Mouse (Mus musculus) erythroblast, adult 5-6 weeks (primary cell): ENCODE data around the gene Mfn1. TPM values are rescaled to one million over a fixed set of nuclear protein-coding genes. Genes with fewer than 3 reads are reported as not detected.

Source experiments
- ATAC-seq: replicated peaks from 2 replicates; pipeline ENCODE4 v1.8.0; 2016; ENCODE audit warnings: moderate number of reproducible peaks, mild to moderate bottlenecking, moderate TSS enrichment, inconsistent platforms; ENCODE audit not compliant: poor library complexity, low FRiP score, severe bottlenecking
- total RNA-seq, 2 experiments: library from RNA; stranded (forward) in 1 of 2; stranded (reverse) in 1 of 2; fragments of 150-400 nt in 1 of 2; fragments of 200-764, 138-1000 nt in 1 of 2; gene quantifications; 2 replicates each; pipeline versions ENCODE4 v1.2.3 to v1.2.4; 2015 to 2017; ENCODE audit warnings: low replicate concordance in 2 of 2

Gene Mfn1
- total RNA-seq, 2 experiments from 2014 or later: 6.7 to 40.3 TPM

DNA sequence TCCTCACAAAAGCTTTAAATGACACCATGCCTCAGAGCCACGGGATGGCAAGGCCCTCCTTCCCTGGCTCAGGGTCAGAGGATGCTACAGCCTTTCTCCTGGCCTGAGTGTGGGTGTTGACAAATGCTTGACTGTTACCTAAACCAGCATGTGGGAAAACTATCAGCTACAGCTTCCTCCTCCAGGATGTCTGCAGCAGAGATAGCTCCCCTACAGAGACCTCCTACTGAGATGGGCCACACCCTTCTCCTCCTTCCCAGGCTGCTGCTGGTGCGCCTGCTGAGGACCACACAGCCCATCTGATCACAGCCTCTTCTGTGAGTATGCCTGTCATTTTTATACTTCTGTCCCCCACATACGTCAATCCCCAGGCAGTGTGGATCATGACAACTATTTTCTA, 70.1 kb downstream of the Mfn1 start:
- no peak for ATAC-seq

GRCm38 (mm10) chr3:32601055-32601454, 71.8 kb downstream of the Mfn1 start:
- no peak for ATAC-seq

DNA sequence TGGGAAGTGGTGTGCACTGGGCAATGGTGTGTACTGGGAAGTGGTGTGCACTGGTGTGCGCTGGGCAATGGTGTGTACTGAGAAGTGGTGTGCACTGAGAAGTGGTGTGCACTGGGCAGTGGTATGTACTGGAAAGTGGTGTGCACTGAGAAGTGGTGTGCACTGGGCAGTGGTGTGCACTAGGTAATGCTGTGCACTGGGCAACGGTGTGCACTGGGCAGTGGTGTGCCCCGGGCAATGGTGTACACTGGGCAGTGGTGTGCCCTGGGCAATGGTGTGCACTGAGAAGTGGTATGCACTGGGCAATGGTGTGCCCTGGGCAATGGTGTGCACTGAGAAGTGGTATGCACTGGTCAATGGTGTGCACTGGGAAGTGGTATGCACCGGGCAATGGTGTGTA, 80.0 kb downstream of the Mfn1 start:
- no peak for ATAC-seq

DNA sequence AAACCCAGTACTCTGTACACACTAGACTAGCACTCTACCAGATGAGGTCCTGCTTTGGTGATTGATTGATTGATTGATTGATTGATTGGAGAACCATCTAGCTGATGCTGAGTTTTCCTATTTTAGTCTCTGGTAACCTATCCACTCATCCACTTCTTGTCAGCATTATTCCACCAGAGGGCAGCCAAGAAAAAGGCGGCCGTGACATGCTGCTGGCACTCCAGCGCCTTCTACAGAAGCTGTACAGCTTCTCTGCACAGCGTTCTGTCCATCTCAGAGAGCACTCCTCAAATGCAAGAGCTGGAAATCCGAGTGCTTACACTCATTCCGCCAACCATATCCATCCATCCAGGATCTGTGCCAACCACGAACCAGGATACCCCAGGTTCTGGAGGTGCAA, 81.3 kb downstream of the Mfn1 start:
- ATAC-seq: no peak

- ATAC-seq: no peak
These were observed 82.4 kb downstream of the Mfn1 start for GRCm38 (mm10) chr3:32611606-32612170.

- no peak for ATAC-seq
These were observed 85.5 kb downstream of the Mfn1 start for GRCm38 (mm10) chr3:32614786-32615185.

- ATAC-seq: no peak
These were observed 86.1 kb downstream of the Mfn1 start for GRCm38 (mm10) chr3:32615376-32615775.

GRCm38 (mm10) chr3:32616006-32616330, 86.7 kb downstream of the Mfn1 start:
- no peak for ATAC-seq

DNA sequence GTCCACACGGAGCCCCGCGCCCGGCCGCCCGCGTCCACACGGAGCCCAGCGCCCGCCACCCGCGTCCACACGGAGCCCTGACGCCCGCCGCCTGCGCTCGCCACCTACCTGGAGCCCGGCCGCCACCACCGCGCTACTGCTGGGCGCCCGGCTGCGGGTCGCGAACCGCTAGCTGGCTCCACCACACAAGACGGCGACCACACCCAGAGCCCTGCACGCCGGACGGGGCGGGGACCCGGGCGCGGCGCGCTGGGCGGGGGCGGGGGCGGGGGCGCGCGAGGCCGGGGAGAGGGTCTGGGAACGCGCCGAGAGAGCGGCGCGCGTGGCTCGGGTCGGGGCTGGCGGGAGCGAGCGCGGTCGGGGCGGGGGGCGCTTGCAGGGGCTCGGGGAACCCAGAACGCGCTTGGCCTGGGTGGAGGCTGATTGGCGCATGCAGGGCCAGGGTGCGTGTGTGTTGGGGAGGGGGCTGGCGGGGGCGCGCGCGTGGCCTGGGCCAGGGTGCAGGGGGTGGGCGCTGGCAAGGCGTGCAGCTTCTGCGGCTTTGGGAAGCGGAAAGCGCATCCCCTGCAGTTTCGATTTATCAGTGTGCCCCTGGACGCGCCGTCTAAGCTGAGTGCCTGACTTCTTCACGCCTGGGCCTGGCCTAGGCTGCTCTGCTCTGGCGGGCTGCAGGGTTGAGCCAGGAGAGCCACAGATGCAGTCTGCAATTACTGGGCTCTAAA, 87.2 kb downstream of the Mfn1 start, which contains the start of gene Gnb4:
Gene Gnb4, minus strand, starts transcription at position 255 of the 722 bp plus-strand sequence.
- ATAC-seq: peak; percentile 58

DNA sequence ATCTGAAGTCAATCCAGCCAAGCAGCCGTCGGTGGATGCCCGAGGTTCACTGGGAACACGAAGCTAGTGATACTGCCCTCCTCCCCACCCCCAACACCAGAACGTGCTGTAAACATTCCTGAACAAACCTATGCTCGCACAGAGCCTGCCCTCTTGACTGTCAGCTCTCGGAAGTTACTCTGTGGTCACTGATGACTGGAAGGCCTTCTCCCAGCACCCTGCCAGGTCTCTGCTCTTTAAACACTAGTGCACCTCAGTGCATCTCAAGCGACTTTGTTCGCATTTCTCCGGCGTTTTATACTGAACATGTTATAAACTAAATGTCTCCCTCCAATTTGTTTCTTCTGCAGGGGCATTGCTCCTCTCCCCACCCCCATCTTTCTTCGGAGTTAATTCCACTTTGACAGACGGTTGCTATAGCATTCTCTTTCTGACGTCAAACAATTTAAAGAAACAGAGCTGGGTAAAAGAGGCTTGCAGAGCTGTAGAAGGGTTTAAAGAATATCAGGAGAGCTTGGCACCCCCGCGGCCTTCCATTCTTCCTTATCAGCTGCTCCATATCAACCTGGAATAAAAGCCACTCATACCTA, 87.9 kb downstream of the Mfn1 start:
- ATAC-seq: no peak

DNA sequence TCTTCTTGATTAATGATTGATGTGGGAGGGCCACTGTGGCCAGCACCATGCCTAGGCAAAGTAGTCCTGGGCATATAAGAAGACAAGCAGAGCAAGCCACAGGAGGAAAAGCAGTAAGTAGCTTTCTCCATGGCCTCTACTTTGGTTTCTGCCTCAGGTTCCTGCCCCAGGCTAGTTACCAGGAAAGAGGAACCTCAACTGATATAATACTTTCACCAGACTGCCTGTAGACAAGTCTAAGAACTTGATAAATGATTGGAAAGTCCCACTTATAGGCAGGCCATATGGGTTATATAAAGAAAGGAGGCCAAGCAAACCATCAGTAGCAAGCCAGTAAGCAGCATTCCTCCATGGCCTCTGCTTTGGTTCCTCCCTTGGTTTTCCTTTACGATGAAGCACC, 92.4 kb downstream of the Mfn1 start:
- no peak for ATAC-seq

DNA sequence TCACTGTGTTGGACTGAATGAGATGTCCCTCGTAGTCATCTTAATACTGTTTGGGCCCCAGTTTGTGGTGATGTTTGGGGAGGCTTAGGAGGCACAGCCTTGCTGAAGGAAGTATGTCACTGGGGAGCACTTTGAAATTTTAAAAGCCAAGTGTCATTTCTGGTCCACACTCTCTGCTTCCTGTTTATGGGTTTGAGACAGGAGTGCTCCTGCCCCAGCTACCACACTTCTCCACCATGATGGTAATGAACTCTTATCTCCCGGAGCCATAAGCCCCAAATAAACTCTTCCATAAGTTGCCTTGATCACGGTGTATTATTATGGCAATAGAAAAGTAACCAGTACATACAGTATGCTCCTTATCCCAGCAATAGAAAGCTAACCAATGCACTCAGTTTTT, 92.8 kb downstream of the Mfn1 start:
- ATAC-seq: no peak

DNA sequence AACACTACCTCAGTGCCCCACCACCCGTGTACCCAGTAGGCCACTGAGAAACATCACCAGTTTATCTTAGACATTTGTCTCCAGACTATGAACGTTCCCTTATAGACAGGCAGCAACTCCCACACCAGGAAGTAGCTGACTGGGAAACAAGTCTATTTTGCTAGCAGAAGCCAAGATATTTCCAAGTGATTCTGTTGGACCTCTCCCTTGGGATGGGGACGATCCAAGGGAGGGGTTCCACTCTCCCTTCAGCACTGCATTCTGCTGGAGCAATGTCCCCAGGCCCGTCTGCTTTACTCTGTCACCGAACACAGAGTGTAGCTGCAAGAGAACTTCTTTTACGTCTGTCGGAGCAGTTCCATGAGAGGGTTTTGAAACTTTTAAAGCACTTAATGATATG, 98.9 kb downstream of the Mfn1 start:
- ATAC-seq: no peak

Other genes with a start within 250 kb of the Mfn1 start
- 0.42 and 1.2 TPM in 2 replicates for gene Zmat3, start 163.5 kb upstream of the Mfn1 start, total RNA-seq (2015; ENCODE audit: low replicate concordance)
- 0.14 and 0.26 TPM in 2 replicates for gene Zmat3, start 163.5 kb upstream of the Mfn1 start, total RNA-seq (2017; ENCODE audit: low replicate concordance)
- 13.4 and 18.1 TPM in 2 replicates for gene Pik3ca, start 131.8 kb upstream of the Mfn1 start, total RNA-seq (2015; ENCODE audit: low replicate concordance)
- gene Pik3ca, start 131.8 kb upstream of the Mfn1 start, total RNA-seq (2017; ENCODE audit: low replicate concordance): 19.8 and 34.8 TPM in 2 replicates
- not detected in 2 replicates for gene Kcnmb3, start 37.2 kb upstream of the Mfn1 start, total RNA-seq (2015; ENCODE audit: low replicate concordance)
- not detected in 2 replicates for gene Kcnmb3, start 37.2 kb upstream of the Mfn1 start, total RNA-seq (2017; ENCODE audit: low replicate concordance)
- gene Zfp639, start 19.2 kb upstream of the Mfn1 start, total RNA-seq (2015; ENCODE audit: low replicate concordance): 14.4 and 20.3 TPM in 2 replicates
- 10.3 and 11.2 TPM in 2 replicates for gene Zfp639, start 19.2 kb upstream of the Mfn1 start, total RNA-seq (2017; ENCODE audit: low replicate concordance)
- 4.0 and 4.2 TPM in 2 replicates for gene Gnb4, start 87.1 kb downstream of the Mfn1 start, total RNA-seq (2015; ENCODE audit: low replicate concordance)
- 0.51 and 3.8 TPM in 2 replicates for gene Gnb4, start 87.1 kb downstream of the Mfn1 start, total RNA-seq (2017; ENCODE audit: low replicate concordance)
- gene Actl6a, start 176.8 kb downstream of the Mfn1 start, total RNA-seq (2015; ENCODE audit: low replicate concordance): 24.2 and 49.2 TPM in 2 replicates
- 21.7 and 22.0 TPM in 2 replicates for gene Actl6a, start 176.8 kb downstream of the Mfn1 start, total RNA-seq (2017; ENCODE audit: low replicate concordance)
- 40.0 and 41.8 TPM in 2 replicates for gene Ndufb5, start 207.5 kb downstream of the Mfn1 start, total RNA-seq (2015; ENCODE audit: low replicate concordance)
- 35.4 and 35.8 TPM in 2 replicates for gene Ndufb5, start 207.5 kb downstream of the Mfn1 start, total RNA-seq (2017; ENCODE audit: low replicate concordance)
- gene Mrpl47, start 208.1 kb downstream of the Mfn1 start, total RNA-seq (2015; ENCODE audit: low replicate concordance): 3.7 and 22.8 TPM in 2 replicates
- 3.3 and 6.0 TPM in 2 replicates for gene Mrpl47, start 208.1 kb downstream of the Mfn1 start, total RNA-seq (2017; ENCODE audit: low replicate concordance)